Mouse (Mus musculus) heart, embryonic 11.5 days (tissue): ENCODE measurements around the gene Lexm. TPM values are rescaled to one million over a fixed set of nuclear protein-coding genes. Genes with fewer than 3 reads are reported as not detected.

Source experiments
- ATAC-seq: fragments of 200-750 bp; cut with Nextera tagmentation; replicated peaks from 2 replicates; pipeline ENCODE4 v1.8.0; 2017; ENCODE audit warnings: moderate library complexity; ENCODE audit not compliant: insufficient number of reproducible peaks, low FRiP score, low TSS enrichment
- H3K27ac ChIP-seq: fragments of 300-500 bp; sonication (generic); 2 replicates; pipeline ENCODE4 v1.5.1; 2014; ENCODE audit warnings: mild to moderate bottlenecking, low read depth, low read length
- H3K27me3 ChIP-seq: fragments of 300-500 bp; sonication (generic); 2 replicates; pipeline ENCODE4 v1.6.1; 2014; ENCODE audit warnings: mild to moderate bottlenecking, low read length, mixed read lengths; ENCODE audit not compliant: control insufficient read depth, insufficient read depth
- H3K36me3 ChIP-seq: fragments of 300-500 bp; sonication (generic); 2 replicates; pipeline ENCODE4 v1.6.1; 2014; ENCODE audit warnings: mild to moderate bottlenecking, low read length, moderate library complexity, mixed read lengths; ENCODE audit not compliant: control insufficient read depth, insufficient read depth
- H3K4me1 ChIP-seq: fragments of 300-500 bp; sonication (generic); 2 replicates; pipeline ENCODE4 v1.6.1; 2014; ENCODE audit warnings: low read length; ENCODE audit not compliant: control insufficient read depth, insufficient read depth
- H3K4me2 ChIP-seq: fragments of 300-500 bp; sonication (generic); 2 replicates; pipeline ENCODE4 v1.6.1; 2014; ENCODE audit warnings: mild to moderate bottlenecking, moderate library complexity
- H3K4me3 ChIP-seq: fragments of 300-500 bp; sonication (generic); 2 replicates; pipeline ENCODE4 v1.5.1; 2014; ENCODE audit warnings: low read depth, low read length
- H3K9ac ChIP-seq: fragments of 300-500 bp; sonication (generic); 2 replicates; pipeline ENCODE4 v1.6.1; 2014; ENCODE audit warnings: mild to moderate bottlenecking, low read depth, low read length, moderate library complexity
- H3K9me3 ChIP-seq: fragments of 300-500 bp; sonication (generic); replicated peaks from 2 replicates; pipeline ENCODE4 v1.6.1; 2016; ENCODE audit warnings: low read length; ENCODE audit not compliant: control insufficient read depth
- WGBS: fragments of 180-500 bp; shearing (Covaris S2); extraction: QIAGEN DNeasy Blood & Tissue Kit; methylation state at CpG from one replicate; pipeline ENCODE4 v1.1.7; 2014; ENCODE audit not compliant: insufficient replicate concordance; 5-methylcytosine and 5-hydroxymethylcytosine counted together
- polyA plus RNA-seq: library from polyadenylated mRNA; unstranded; fragments of >200 nt; fragmentation: Nextera tagmentation; extraction: Ambion mirVana; gene quantifications from 2 replicates; pipeline ENCODE4 v1.2.1, GENCODE M21; 2014

The Lexm gene
- polyA plus RNA-seq, 1 experiment from 2014 or later, result 0.34 TPM

DNA sequence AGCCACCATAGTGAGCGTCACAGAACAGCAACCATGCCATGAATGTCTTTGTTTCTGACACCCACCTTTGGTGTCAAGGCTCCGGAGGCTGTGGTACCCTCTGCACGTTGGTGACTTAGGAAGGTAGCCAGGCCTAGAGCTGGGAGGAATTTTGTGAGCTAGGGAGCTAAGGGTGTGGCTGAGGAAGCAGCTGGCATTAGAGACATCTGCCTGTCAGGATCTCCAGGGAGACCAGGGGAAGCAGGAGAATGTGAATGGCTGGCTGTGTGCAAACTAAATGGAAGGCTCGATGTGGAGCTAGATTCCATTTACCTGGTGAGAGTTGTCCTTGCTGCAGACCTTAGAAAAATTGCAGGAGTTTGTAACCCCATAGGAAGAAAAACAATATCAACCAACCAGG, 32.4 kb downstream of the Lexm start:
- 93% methylated on average over 4 of the region's 4 CpGs for WGBS
- peaks cover 26% of the 10 kb centered on the region for H3K4me1 ChIP-seq
- no peak overlapping the region for H3K27ac ChIP-seq
- H3K9me3 ChIP-seq, result no peaks in the 10 kb centered on the region
- no peak overlapping the region for H3K4me3 ChIP-seq
- H3K27me3 ChIP-seq, result no peaks in the 10 kb centered on the region
- ATAC-seq, result no peak
- H3K9ac ChIP-seq, result no peak overlapping the region
- H3K4me2 ChIP-seq, result no peak overlapping the region
- H3K36me3 ChIP-seq, result peaks cover 36% of the 10 kb centered on the region

DNA sequence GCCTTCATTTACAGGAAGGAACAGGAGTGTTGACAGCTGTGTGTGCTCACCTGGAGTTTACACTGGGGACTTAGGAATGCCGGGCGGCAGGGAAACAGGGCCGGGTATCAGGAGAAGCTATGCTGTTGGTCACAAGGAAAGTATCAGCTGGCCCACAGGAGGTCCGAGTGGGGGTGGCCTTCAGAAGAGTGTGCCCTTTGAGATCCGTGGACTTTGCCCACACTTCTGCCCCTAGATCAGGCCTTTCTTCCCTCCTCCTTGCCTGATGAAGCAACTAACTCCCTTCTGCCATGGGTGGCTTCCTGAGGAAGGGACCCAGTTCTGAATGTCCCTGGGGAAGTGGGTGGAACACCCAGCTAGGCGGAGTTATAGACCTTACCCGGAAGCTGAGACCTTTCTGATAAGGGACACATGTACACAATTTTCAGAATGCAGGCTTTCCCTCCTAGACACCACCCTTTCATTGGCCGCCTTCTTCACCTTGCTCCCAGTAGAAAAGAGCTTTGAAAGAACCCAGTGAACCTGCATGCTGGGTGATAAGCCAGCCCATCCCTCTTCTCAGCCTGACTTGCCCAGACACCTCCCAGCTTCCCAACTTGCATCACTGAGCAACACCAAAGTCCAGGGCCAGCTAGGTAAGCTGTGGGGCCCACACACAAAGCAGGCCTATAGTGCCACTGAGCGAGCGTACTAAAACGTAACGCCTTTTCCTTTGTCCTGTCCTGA, 34.5 kb downstream of the Lexm start:
- no peaks in the 10 kb centered on the region for H3K9me3 ChIP-seq
- no peak overlapping the region for H3K9ac ChIP-seq
- peak; percentile 77 for ATAC-seq
- no peaks in the 10 kb centered on the region for H3K27me3 ChIP-seq
- no peak overlapping the region for H3K4me3 ChIP-seq
- H3K27ac ChIP-seq, result peak overlapping the region; percentile 83
- H3K36me3 ChIP-seq, result peaks cover 28% of the 10 kb centered on the region; the same call in 1 of the 2 replicates
- WGBS, result 62% methylated on average over 12 of the region's 12 CpGs
- H3K4me2 ChIP-seq, result peak overlapping the region; percentile 45
- H3K4me1 ChIP-seq, result peaks cover 28% of the 10 kb centered on the region

DNA sequence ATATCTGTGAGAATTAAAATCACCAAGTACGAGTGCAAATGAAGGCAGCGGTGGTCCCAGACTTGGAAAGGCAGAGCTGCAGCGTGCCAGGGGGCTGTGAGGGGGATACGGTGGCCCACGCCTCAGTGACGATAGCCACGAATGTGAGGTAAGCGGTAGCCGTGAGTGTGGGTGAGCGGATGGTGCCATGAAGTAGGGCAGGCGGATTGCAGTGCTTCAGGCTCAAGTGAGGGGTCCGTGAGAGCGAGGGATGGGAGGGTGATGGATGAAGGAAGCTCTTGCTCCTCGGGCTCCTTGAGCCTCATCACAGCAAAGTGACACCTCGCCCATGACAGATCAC, 35.2 kb downstream of the Lexm start:
- ATAC-seq, result peak; percentile 51; the same call in 1 of the 2 replicates
- H3K4me2 ChIP-seq, result peak overlapping the region; percentile 45

DNA sequence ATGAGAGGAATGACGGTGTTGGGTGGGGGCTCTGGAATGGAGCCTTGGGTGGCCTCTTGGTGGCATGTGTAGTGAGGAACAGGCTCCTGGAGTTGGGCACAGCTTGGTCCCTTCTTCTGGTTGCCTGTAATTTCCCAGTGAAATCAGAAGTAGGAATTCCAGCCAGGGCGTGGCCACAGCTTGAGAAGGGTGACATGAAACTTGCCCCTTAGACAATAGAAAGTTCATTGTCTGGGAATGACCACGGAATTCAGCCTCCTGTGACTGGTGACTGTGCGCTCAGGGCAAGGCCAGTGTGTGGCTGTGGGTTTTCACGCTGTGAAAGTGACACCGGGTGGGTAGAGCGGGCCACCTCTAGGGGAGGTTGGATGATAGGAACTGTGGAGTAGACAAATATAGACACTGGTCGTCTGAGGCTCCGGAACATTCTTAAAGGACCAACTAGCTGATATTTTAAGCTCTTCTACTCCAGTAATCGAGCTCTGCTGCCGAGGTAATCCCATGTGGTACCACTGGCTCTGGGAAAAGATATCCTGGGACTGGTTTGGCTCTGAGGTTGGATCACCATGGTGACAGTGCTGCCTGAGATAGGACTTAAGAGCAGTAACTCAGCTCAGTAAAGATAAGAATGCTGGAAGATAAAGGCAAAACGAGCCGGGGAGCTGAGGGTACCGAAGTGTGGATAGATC, 35.7 kb downstream of the Lexm start:
- H3K27ac ChIP-seq, result peak overlapping the region; percentile 83
- no peak overlapping the region for H3K4me3 ChIP-seq
- peaks cover 28% of the 10 kb centered on the region for H3K4me1 ChIP-seq
- WGBS, result 39% methylated on average over 14 of the region's 14 CpGs
- no peaks in the 10 kb centered on the region for H3K9me3 ChIP-seq
- H3K36me3 ChIP-seq, result peaks cover 27% of the 10 kb centered on the region; the same call in 1 of the 2 replicates
- peak overlapping the region; percentile 45 for H3K4me2 ChIP-seq
- H3K9ac ChIP-seq, result no peak overlapping the region
- no peaks in the 10 kb centered on the region for H3K27me3 ChIP-seq
- ATAC-seq, result peak; percentile 19; the same call in 1 of the 2 replicates

More for the DNA sequence above, 35.2 kb downstream of the Lexm start:
- Histone ChIP-seq H3K27ac (peak overlapping the region; percentile 83), H3K9ac (no peak overlapping the region), H3K27me3 (no peaks in the 10 kb centered on the region), H3K4me3 (no peak overlapping the region), H3K9me3 (no peaks in the 10 kb centered on the region), H3K4me1 (peaks cover 28% of the 10 kb centered on the region), H3K36me3 (peaks cover 27% of the 10 kb centered on the region; the same call in 1 of the 2 replicates)
- WGBS, result 41% methylated on average over 15 of the region's 15 CpGs

DNA sequence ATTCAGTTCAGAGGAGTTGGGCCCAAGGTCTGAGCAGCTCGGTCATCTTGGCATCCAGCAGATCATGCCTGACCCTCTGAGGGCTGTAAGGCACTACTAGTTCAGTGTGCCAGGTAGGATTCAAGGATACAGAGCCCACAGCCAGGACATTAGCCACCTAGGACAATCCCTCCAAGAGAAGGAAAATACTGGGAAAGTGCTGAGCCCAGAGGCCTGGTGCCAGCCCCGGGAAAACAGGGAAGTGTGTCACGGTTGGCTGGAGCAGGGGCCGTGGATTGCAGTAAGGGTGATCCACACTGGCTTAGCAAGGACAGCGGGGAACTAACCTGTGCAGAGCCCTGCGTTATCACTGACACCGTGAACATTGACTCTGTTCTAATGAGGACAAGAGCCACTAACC, 39.5 kb downstream of the Lexm start:
- Histone ChIP-seq H3K27ac (no peak overlapping the region), H3K4me3 (no peak overlapping the region), H3K36me3 (peaks cover 30% of the 10 kb centered on the region), H3K4me1 (peaks cover 25% of the 10 kb centered on the region), H3K27me3 (no peaks in the 10 kb centered on the region), H3K9ac (no peak overlapping the region), H3K9me3 (no peaks in the 10 kb centered on the region), H3K4me2 (no peak overlapping the region)
- ATAC-seq, result no peak
- 79% methylated on average over 7 of the region's 7 CpGs for WGBS

DNA sequence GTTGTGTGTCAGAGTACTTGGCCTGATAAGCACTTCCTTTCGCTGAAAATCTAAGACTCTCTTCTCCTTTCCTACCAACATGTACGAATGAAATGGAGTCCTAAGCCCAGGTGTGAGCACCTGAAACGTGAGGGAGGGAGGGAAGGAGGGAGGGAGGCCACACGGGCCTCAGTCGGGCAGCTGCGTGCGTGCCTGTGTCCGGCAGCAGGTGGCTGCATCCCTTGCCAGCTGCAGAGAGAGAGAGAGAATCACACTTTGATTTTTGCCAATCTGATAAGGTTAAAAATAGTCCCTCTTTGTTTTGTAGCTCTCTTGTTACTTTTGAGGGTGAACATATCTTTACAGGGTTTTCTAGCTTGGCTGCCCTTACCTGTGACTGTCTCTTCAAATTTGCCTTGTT, 42.0 kb downstream of the Lexm start:
- Histone ChIP-seq H3K9me3 (no peaks in the 10 kb centered on the region), H3K4me3 (no peak overlapping the region), H3K4me1 (0 out of 2 replicates have a peak, but pooled peaks cover 2% of the 10 kb centered on the region), H3K27me3 (no peaks in the 10 kb centered on the region), H3K4me2 (no peak overlapping the region), H3K9ac (no peak overlapping the region), H3K27ac (no peak overlapping the region), H3K36me3 (peaks cover 39% of the 10 kb centered on the region)
- 83% methylated on average over 8 of the region's 8 CpGs for WGBS
- ATAC-seq, result no peak

DNA sequence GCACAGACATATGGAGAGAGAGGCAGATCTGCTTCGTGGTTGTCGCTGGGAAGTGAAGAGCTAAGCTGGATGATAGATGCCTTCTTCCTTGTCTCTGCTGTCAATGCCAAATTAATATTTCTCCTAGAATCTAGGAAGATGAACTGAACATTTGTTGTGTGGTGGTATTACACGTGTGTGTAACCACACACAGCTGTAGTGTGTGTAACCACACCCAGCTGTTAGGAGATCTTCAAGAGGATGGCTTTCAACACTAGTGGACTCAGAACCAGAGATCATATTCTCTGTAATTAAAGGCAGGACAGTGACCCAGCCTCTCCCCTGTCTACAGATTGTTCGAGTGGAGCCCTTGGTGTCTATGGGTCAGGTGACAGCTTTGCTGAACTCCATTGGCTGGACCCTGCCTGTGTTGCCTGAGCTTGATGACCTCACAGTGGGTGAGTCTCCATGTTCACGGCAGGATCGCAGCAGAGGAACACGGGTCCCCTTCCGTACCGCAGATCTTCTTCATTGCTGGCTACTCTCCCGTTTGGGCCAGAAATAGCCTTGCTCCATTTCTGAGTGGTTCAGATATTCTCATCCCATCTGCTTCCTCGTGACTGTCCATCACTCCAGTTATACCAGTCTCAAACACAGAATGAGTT, 45.8 kb downstream of the Lexm start:
- Histone ChIP-seq H3K9ac (no peak overlapping the region), H3K9me3 (no peaks in the 10 kb centered on the region), H3K27ac (no peak overlapping the region), H3K27me3 (no peaks in the 10 kb centered on the region), H3K36me3 (peaks cover 37% of the 10 kb centered on the region), H3K4me2 (no peak overlapping the region), H3K4me3 (no peak overlapping the region), H3K4me1 (no peaks in the 10 kb centered on the region)
- ATAC-seq, result no peak
- 83% methylated on average over 11 of the region's 11 CpGs for WGBS

DNA sequence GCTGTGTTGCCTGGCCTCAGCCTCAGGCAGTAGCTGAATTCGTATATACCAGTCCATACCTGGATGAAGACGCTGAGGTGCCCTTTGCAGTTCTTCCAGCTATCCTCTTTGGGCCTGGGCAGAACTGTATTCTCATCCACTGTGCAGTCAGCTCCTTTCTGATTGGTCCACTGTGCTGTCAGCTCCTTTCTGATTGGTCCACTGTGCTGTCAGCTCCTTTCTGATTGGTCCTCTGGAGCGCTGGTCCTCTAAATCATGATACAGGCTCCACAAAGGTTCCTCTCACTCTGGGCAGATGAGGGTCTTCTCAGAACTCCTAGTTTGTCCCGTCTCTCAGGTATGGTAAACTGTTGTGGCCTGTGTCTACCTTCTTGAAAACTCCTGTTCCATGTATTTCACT, 47.4 kb downstream of the Lexm start:
- Histone ChIP-seq H3K27ac (no peak overlapping the region), H3K4me3 (no peak overlapping the region), H3K27me3 (no peaks in the 10 kb centered on the region), H3K9me3 (no peaks in the 10 kb centered on the region), H3K9ac (no peak overlapping the region), H3K36me3 (peaks cover 44% of the 10 kb centered on the region), H3K4me1 (no peaks in the 10 kb centered on the region), H3K4me2 (no peak overlapping the region)
- WGBS, result 88% methylated on average over 4 of the region's 4 CpGs
- ATAC-seq, result no peak
